8 mouse cellular contexts compared by ENCODE assay signal in the genomic region with DNA sequence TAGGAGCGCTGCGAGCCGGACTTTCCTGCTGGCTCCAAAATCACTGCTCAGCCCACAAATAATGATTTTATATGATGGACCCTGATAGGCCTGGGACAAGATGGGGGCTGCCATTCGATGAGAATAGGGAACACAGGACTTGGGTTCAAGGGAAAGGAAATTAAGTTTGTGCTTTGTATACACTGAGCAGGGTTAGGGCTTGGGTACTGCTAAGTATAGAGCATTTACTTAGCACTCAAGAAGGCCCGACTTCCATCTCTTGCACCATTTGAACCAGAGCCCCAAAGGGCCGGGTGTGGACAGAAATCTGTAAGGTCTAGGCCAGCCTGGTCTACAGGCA. TPM values are rescaled to one million over a fixed set of nuclear protein-coding genes. Genes with fewer than 3 reads are reported as not detected.
DNase-seq lines count a peak whose midpoint lies in the region; ATAC-seq and TF ChIP-seq lines count a peak whose summit lies in the region.

No protein-coding gene starts in this region.

- ATAC-seq in limb, embryonic 15.5 days (ENCODE audit: insufficient number of reproducible peaks, low FRiP score, low TSS enrichment, low read depth) = peak; percentile 65
- ATAC-seq in stomach, embryonic 15.5 days (ENCODE audit: insufficient read depth, low FRiP score, low read depth) = no peak

- peak overlapping the region; percentile 80 for H3K4me3 ChIP-seq in cerebellum, adult 2 months (replicated peaks; ENCODE audit: insufficient read depth, low read depth, low read length)
- H3K4me3 ChIP-seq in spleen, adult 2 months (ENCODE audit: extremely low read depth, insufficient read depth, insufficient read length) = peak overlapping the region; percentile 62
- H3K4me3 ChIP-seq in limb, embryonic 15.5 days = peak overlapping the region; percentile 73
- H3K4me3 ChIP-seq in stomach, embryonic 15.5 days (replicated peaks) = peak overlapping the region; percentile 75

- no peak for DNase-seq in cerebellum, adult 2 months
- DNase-seq in cerebellum, adult 9-11 months = no peak
- DNase-seq in spleen, adult 2 months (ENCODE audit: low read depth in 1 of 2, low spot score in 2 of 2) = no peak
- no peak for DNase-seq in spleen, postnatal 36 days (ENCODE audit: low spot score in 2 of 2)
- no peak for DNase-seq in embryo, embryonic 10.5 days (ENCODE audit: low spot score)
- no peak for DNase-seq in c-Kit-positive CD71-positive TER-119-positive erythroid progenitor cells, embryonic 14.5 days (ENCODE audit: low spot score)

- peak overlapping the region; percentile 44; the same call in 1 of the 2 replicates for H3K9ac ChIP-seq in limb, embryonic 15.5 days
- peak overlapping the region; percentile 20; the same call in 1 of the 2 replicates for H3K9ac ChIP-seq in stomach, embryonic 15.5 days

- no peaks in the 10 kb centered on the region for H3K9me3 ChIP-seq in limb, embryonic 15.5 days
- H3K9me3 ChIP-seq in stomach, embryonic 15.5 days = no peaks in the 10 kb centered on the region

- H3K27me3 ChIP-seq in cerebellum, adult 2 months (ENCODE audit: control insufficient read depth, insufficient read depth, low read length) = no peaks in the 10 kb centered on the region
- no peaks in the 10 kb centered on the region for H3K27me3 ChIP-seq in spleen, adult 2 months (ENCODE audit: control insufficient read depth, insufficient read depth, low read length)
- H3K27me3 ChIP-seq in limb, embryonic 15.5 days = no peaks in the 10 kb centered on the region
- H3K27me3 ChIP-seq in stomach, embryonic 15.5 days (replicated peaks) = no peaks in the 10 kb centered on the region

- TF ChIP-seq POLR2A in cerebellum, adult 2 months (IDR thresholded peaks at IDR 0.05; ENCODE audit: borderline replicate concordance, insufficient read depth, low read length) = no peak
- no peak for TF ChIP-seq POLR2A in spleen, adult 2 months (IDR thresholded peaks at IDR 0.05; ENCODE audit: low read depth, low read length)

- WGBS in cerebellum, adult 2 months = 34% methylated on average over 6 of the region's 6 CpGs
- WGBS in spleen, adult 2 months = 33% methylated on average over 6 of the region's 6 CpGs
- 31% methylated on average over 6 of the region's 6 CpGs for WGBS in limb, embryonic 15.5 days
- WGBS in stomach, embryonic 15.5 days = 34% methylated on average over 6 of the region's 6 CpGs

- no peaks in the 10 kb centered on the region for H3K36me3 ChIP-seq in spleen, adult 2 months (ENCODE audit: control insufficient read depth, insufficient read depth, low read length)
- H3K36me3 ChIP-seq in limb, embryonic 15.5 days = no peaks in the 10 kb centered on the region
- no peaks in the 10 kb centered on the region for H3K36me3 ChIP-seq in stomach, embryonic 15.5 days

- H3K4me1 ChIP-seq in cerebellum, adult 2 months (ENCODE audit: control insufficient read depth, insufficient read depth, low read length) = no peaks in the 10 kb centered on the region
- H3K4me1 ChIP-seq in spleen, adult 2 months (ENCODE audit: control insufficient read depth, insufficient read depth, insufficient read length) = no peaks in the 10 kb centered on the region; the same call in 1 of the 2 replicates
- peaks cover 18% of the 10 kb centered on the region for H3K4me1 ChIP-seq in limb, embryonic 15.5 days
- H3K4me1 ChIP-seq in stomach, embryonic 15.5 days = peaks cover 10% of the 10 kb centered on the region; the same call in 1 of the 2 replicates

- peak overlapping the region; percentile 74 for H3K4me2 ChIP-seq in limb, embryonic 15.5 days
- H3K4me2 ChIP-seq in stomach, embryonic 15.5 days = peak overlapping the region; percentile 71

- no peak for TF ChIP-seq CTCF in cerebellum, adult 2 months (IDR thresholded peaks at IDR 0.05; ENCODE audit: borderline replicate concordance, insufficient read depth, low read depth, low read length)
- no peak for TF ChIP-seq CTCF in spleen, adult 2 months (IDR thresholded peaks at IDR 0.05; ENCODE audit: extremely low read depth, insufficient read depth, insufficient read length, insufficient replicate concordance)

- H3K27ac ChIP-seq in cerebellum, adult 2 months (ENCODE audit: insufficient read depth, low read length) = no peak overlapping the region
- no peak overlapping the region; the same call in 1 of the 2 replicates for H3K27ac ChIP-seq in spleen, adult 2 months (ENCODE audit: insufficient read depth, low read length)
- peak overlapping the region; percentile 88 for H3K27ac ChIP-seq in limb, embryonic 15.5 days
- peak overlapping the region; percentile 74; the same call in 1 of the 2 replicates for H3K27ac ChIP-seq in stomach, embryonic 15.5 days

RNA-seq across cellular contexts. Expression of gene Tmem97, which starts 0.5 kb away (rescaled TPM):
- polyA plus RNA-seq in cerebellum, adult 2 months (2012; rRNA removed) = 15.6 and 15.9 TPM in 2 replicates
- 15.6 and 19.9 TPM in 2 replicates for polyA plus RNA-seq in spleen, adult 2 months (2012; rRNA removed)
- polyA plus RNA-seq in limb, embryonic 15.5 days (2015; fragmentation: Nextera tagmentation; extraction: Ambion mirVana) = 89.3 and 92.7 TPM in 2 replicates
- polyA plus RNA-seq in stomach, embryonic 15.5 days (2015; fragmentation: Nextera tagmentation; extraction: Ambion mirVana) = 244 and 293 TPM in 2 replicates

RNA-seq across cellular contexts. Expression of gene Ift20, which starts 14.9 kb away (rescaled TPM):
- polyA plus RNA-seq in cerebellum, adult 2 months (2012; rRNA removed) = 83.7 and 91.8 TPM in 2 replicates
- polyA plus RNA-seq in spleen, adult 2 months (2012; rRNA removed) = 41.7 and 44.8 TPM in 2 replicates
- polyA plus RNA-seq in limb, embryonic 15.5 days (2015; fragmentation: Nextera tagmentation; extraction: Ambion mirVana) = 196 and 206 TPM in 2 replicates
- 142 and 147 TPM in 2 replicates for polyA plus RNA-seq in stomach, embryonic 15.5 days (2015; fragmentation: Nextera tagmentation; extraction: Ambion mirVana)

RNA-seq across cellular contexts. Expression of gene Tnfaip1, which starts 14.9 kb away (rescaled TPM):
- 36.7 and 38.0 TPM in 2 replicates for polyA plus RNA-seq in cerebellum, adult 2 months (2012; rRNA removed)
- polyA plus RNA-seq in spleen, adult 2 months (2012; rRNA removed) = 10.4 and 11.8 TPM in 2 replicates
- polyA plus RNA-seq in limb, embryonic 15.5 days (2015; fragmentation: Nextera tagmentation; extraction: Ambion mirVana) = 95.1 and 95.3 TPM in 2 replicates
- 66.3 and 73.6 TPM in 2 replicates for polyA plus RNA-seq in stomach, embryonic 15.5 days (2015; fragmentation: Nextera tagmentation; extraction: Ambion mirVana)

RNA-seq across cellular contexts. Expression of gene Poldip2, which starts 39.0 kb away (rescaled TPM):
- polyA plus RNA-seq in cerebellum, adult 2 months (2012; rRNA removed) = 133 TPM in 2 replicates
- polyA plus RNA-seq in spleen, adult 2 months (2012; rRNA removed) = 21.0 and 22.7 TPM in 2 replicates
- polyA plus RNA-seq in limb, embryonic 15.5 days (2015; fragmentation: Nextera tagmentation; extraction: Ambion mirVana) = 163 and 177 TPM in 2 replicates
- 131 and 145 TPM in 2 replicates for polyA plus RNA-seq in stomach, embryonic 15.5 days (2015; fragmentation: Nextera tagmentation; extraction: Ambion mirVana)

RNA-seq across cellular contexts. Expression of gene Tmem199, which starts 39.1 kb away (rescaled TPM):
- 67.9 and 69.5 TPM in 2 replicates for polyA plus RNA-seq in cerebellum, adult 2 months (2012; rRNA removed)
- 8.7 and 9.8 TPM in 2 replicates for polyA plus RNA-seq in spleen, adult 2 months (2012; rRNA removed)
- 39.7 and 41.9 TPM in 2 replicates for polyA plus RNA-seq in limb, embryonic 15.5 days (2015; fragmentation: Nextera tagmentation; extraction: Ambion mirVana)
- polyA plus RNA-seq in stomach, embryonic 15.5 days (2015; fragmentation: Nextera tagmentation; extraction: Ambion mirVana) = 45.5 and 47.2 TPM in 2 replicates

Comparison
In these comparisons a context has a peak if more than half of its experiments do, and no peak if none do; other contexts are left out.
1. H3K27ac ChIP-seq: peak in limb, embryonic 15.5 days (single experiment) and stomach, embryonic 15.5 days (single experiment); none in cerebellum, adult 2 months (single experiment) and spleen, adult 2 months (single experiment).
2. Peak in every context shown above with its lines, with median percentiles within 50 percentile points of each other: H3K4me3 ChIP-seq.